Mouse (Mus musculus) right cerebral cortex, postnatal 10 days (tissue): ENCODE measurements around the gene Cct2.

Source experiments
- DNase-seq, 2 experiments: peaks; one replicate each; pipeline ENCODE4 v3.0.0; 2021; ENCODE audit warnings: low spot score in 2 of 2

Cct2 gene

GRCm38 (mm10) chr10:117063254-117064021 is at the start of gene Cct2:
TSS of gene Cct2 (minus strand) at chr10:117063814.
- DNase-seq = peak; percentile 94 to 96

GRCm38 (mm10) chr10:117112545-117112944 is 48.9 kb upstream of the Cct2 start:
- no peak for DNase-seq

DNA sequence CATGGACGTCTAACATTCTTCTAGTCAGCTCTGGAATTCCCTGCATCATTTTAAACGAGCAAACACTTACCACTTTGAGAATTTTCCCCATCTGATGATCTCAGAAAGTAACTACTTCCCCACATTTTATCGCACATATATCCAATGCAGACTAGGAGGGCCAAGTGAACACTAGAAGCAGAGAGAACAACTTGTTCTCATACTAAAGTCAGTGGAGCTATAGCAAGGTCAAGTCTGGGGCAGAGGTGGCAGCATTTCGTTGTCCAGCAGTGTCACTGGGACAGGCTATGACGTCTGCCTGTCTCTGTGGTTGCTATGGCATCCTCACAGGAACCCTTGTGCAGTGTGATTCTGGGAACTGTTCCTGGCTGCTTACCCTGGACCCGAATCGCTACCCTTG is 47.8 kb upstream of the Cct2 start:
- DNase-seq = no peak

GRCm38 (mm10) chr10:117110271-117110670 is 46.7 kb upstream of the Cct2 start:
- DNase-seq = no peak

GRCm38 (mm10) chr10:117106686-117107085 is 43.1 kb upstream of the Cct2 start:
- DNase-seq = no peak

DNA sequence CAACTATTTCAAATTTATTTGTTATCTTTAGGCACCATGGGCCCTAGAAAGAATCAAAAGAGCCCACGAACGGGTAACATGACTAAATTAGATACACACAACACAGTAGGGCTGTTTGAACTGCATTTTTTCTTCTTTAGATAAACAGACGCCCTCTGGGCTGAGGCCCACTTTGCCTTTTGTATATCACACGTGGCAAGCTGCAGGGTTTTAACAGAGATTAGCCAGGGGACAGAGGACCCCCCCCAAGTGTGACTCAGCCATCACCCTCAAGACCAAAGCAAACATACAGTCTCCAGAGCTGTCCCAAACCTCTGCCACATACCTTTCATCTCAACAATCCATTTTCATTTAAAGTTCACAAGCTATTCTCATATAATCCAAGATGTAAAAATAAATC is 42.6 kb upstream of the Cct2 start:
- no peak for DNase-seq

- DNase-seq = no peak
Measured at GRCm38 (mm10) chr10:117105015-117105414, 41.4 kb upstream of the Cct2 start.

- no peak for DNase-seq
Measured at GRCm38 (mm10) chr10:117103854-117104598, 40.4 kb upstream of the Cct2 start.

DNA sequence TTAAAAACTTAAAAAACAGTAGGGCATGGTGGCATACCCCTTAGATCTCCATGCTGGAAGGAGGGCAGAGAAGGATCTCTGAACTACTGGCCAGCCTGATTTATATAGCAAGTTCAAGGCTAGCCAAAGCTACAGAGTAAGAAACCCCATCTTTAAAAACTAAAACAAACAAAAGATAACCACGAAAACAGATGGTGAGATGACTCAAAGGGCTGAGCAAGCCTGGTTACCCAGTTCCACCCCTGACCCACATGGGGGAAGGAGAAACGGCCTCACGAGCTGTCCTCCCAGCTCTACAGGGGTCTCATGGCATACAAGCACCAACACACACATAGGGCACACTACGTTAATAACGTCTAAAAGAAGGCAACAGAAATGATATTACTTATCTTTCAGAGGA is 36.6 kb upstream of the Cct2 start:
- DNase-seq = no peak

DNA sequence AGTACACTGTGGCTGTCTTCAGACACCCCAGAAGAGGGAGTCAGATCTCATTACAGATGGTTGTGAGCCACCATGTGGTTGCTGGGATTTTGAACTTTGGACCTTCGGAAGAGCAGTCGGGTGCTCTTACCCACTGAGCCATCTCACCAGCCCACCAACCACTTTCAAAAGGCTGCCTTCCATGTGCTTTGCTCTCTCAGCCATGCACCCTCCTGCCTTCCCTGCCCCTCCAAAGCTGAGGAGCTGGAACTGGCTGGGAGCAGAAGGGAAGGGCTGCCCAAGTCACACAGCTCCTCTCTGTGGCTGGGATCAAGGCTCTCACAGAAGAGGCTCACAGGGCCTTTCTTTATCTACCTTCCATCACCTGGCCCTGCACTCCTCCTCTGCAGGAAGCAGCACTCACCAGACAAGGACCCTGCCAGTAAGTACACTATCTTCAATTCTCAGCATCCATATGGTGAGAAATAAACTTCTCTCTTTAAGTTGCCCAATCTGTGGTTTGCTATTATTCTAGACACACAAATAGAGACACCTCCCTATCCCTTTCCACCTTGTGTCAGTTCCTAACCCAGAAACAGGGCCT is 33.6 kb upstream of the Cct2 start:
- DNase-seq = no peak

GRCm38 (mm10) chr10:117096096-117096495 is 32.5 kb upstream of the Cct2 start:
- no peak for DNase-seq

DNA sequence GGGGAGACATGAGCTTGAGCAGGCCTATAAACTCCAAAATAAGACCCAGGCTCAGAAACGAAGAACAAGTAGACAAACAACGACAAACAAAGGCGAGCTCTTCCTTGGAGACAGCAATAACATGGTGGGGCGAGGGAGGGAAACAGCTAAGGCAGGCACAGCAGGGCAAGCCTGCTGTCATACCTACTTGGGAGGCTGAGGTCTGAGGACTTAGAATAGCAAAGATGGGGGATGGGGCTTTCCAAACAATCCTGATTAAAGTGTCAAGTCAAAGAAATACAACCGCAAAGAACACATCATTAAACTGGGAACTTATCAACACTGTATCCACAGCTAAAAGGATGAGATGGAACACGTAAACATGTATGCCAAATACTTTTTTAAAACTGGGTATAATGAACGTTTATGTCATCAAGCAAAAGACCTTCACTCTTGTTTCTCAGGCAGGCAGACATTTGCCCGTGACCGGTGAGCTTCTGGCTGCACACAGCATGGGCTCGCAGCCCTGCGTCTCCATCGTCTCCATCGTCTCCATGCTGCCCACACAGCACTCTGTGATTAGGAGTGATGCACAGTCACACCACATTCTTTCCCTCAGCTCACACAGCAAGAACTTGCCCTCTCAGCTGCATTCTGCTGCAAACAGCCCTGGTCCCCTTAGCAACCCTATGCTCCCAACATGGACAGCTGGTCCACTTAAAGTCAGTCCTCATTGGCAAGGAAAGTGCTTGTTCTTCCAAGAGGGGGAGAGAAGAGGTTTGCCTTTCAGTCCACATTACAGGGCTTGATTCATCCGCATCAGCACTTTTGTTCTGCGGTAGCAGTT is 31.1 kb upstream of the Cct2 start:
- peak; percentile 56 to 73 for DNase-seq

- no peak for DNase-seq
Measured at GRCm38 (mm10) chr10:117089628-117090027, 26.0 kb upstream of the Cct2 start.

DNA sequence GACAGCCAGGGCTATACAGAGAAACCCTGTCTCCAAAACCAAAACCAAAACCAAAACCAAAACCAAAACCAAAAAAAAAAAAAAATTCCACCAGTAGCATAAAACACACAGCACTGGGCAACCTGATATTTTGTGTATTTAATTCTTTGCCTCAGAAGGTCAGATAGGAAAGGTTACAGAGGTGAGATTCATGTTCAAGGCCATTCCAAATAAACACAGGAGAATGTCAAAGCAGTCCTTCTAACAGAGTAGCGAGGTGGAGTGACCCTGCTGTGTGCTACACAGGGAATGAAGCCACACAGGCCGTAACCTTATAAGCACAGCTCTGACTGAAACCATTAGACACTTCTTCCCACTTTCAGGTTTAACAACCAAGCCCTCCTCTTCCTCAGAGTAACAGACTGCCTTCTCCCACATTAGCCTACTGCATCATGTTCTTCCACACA is 18.3 kb upstream of the Cct2 start:
- no peak for DNase-seq

- no peak for DNase-seq
Measured at GRCm38 (mm10) chr10:117081326-117081725, 17.7 kb upstream of the Cct2 start.

GRCm38 (mm10) chr10:117078284-117078683 is 14.7 kb upstream of the Cct2 start:
- no peak for DNase-seq

DNA sequence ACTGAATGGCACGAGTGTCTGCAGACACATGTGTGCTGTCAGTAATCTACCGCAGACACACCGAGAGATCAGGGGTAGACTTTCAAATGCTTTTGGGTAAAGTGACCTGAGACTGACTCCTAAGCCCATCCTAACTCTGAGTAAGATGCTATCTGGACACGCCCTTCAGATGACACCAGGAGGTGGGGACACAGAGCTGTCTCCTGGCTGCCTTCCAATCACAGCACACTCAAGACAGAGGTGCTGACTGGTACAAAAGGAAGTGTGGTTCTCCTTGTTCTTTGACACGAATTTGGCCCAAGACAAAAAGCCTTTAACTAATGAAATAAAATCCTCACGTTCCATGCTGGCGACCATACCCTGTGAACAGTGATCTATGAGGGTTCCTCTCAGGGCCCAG is 9.6 kb upstream of the Cct2 start:
- DNase-seq = no peak

- DNase-seq = no peak
Measured at GRCm38 (mm10) chr10:117072191-117072888, 8.7 kb upstream of the Cct2 start.

DNA sequence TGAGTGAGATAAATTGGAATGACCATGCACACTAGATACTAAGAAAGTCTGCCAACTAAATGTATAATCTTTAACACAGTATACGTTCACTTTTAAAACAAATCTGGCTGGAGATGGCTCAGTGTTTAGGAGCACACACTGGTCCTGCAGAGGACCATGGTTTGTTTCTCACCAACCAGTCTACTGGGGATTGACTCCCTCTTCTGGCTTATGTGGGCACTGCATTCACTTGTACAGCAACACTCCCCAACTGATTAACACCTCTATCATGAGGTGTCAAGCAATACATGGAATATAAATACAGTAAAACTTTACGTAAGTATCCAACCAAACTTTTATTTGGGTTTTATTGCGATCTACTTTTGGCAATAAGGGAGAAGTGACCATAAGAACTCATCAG is 5.5 kb upstream of the Cct2 start:
- DNase-seq = no peak

DNA sequence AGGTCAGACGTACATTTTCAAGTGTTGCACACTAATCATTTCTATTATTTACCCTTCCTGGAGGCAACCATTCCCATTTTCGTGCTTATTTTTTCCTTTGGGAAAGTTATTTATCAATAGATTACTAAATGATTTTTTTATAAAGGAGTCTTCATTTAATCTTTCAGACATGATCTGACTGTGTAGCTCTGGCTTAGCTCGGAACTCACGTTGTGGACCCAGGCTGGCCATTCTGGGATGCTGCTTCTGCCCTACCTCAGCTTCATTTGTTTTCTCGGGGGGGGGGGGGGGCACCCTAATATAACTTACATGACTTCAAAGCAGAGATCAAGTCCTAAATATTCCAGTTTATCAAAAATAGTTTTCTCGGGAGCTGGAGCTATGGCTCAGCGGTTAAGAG is 462 bp upstream of the Cct2 start:
- no peak for DNase-seq

- DNase-seq = no peak
Measured at GRCm38 (mm10) chr10:117062894-117063253, 740 bp downstream of the Cct2 start.
